Mouse (Mus musculus): ENCODE data around the gene Katna1. TPM values are rescaled to one million over a fixed set of nuclear protein-coding genes. Genes with fewer than 3 reads are reported as not detected.
"Not testable (repeated sequence)": the region's sequence is repeated elsewhere in the genome, so short reads cannot be mapped to it uniquely, and the experiment has no call there.

Katna1 gene
- polyA plus RNA-seq, 1 experiment from 2014 or later = 55.5 TPM

- no peak for ATAC-seq (ENCODE audit: low read depth)
- 89% methylated on average over 13 of the region's 13 CpGs for WGBS
- Histone ChIP-seq H3K4me1 (replicated peaks; ENCODE audit: control insufficient read depth, insufficient read depth, low read length) (no peaks in the 10 kb centered on the region), H3K4me2 (ENCODE audit: low read depth, low read length) (no peak overlapping the region), H3K9me3 (ENCODE audit: control insufficient read depth, low read length) (no peaks in the 10 kb centered on the region), H3K36me3 (ENCODE audit: control insufficient read depth, insufficient read depth, low read length) (peaks cover 29% of the 10 kb centered on the region), H3K4me3 (ENCODE audit: low read length) (no peak overlapping the region), H3K9ac (ENCODE audit: low read length) (no peak overlapping the region), H3K27me3 (ENCODE audit: control insufficient read depth, insufficient read depth, low read depth, low read length) (no peaks in the 10 kb centered on the region), H3K27ac (ENCODE audit: low read length) (no peak overlapping the region)
Measured at GRCm38 (mm10) chr10:7712506-7712905, 13.3 kb upstream of the Katna1 start.

GRCm38 (mm10) chr10:7715056-7715455 is 10.7 kb upstream of the Katna1 start:
- Histone ChIP-seq H3K4me3 (ENCODE audit: low read length) (no peak overlapping the region), H3K4me1 (replicated peaks; ENCODE audit: control insufficient read depth, insufficient read depth, low read length) (no peaks in the 10 kb centered on the region), H3K27me3 (ENCODE audit: control insufficient read depth, insufficient read depth, low read depth, low read length) (no peaks in the 10 kb centered on the region), H3K9me3 (ENCODE audit: control insufficient read depth, low read length) (no peaks in the 10 kb centered on the region), H3K36me3 (ENCODE audit: control insufficient read depth, insufficient read depth, low read length) (peaks cover 19% of the 10 kb centered on the region), H3K9ac (ENCODE audit: low read length) (no peak overlapping the region), H3K4me2 (ENCODE audit: low read depth, low read length) (no peak overlapping the region), H3K27ac (ENCODE audit: low read length) (no peak overlapping the region)
- WGBS = 69% methylated on average over 7 of the region's 7 CpGs
- ATAC-seq (ENCODE audit: low read depth) = no peak

GRCm38 (mm10) chr10:7726501-7726812 is 657 bp downstream of the Katna1 start:
- no peaks in the 10 kb centered on the region for H3K27me3 ChIP-seq (ENCODE audit: control insufficient read depth, insufficient read depth, low read depth, low read length)
- no peak for ATAC-seq (ENCODE audit: low read depth)
- H3K9me3 ChIP-seq (ENCODE audit: control insufficient read depth, low read length) = no peaks in the 10 kb centered on the region
- peak overlapping the region; percentile 72 for H3K9ac ChIP-seq (ENCODE audit: low read length)
- H3K4me3 ChIP-seq (ENCODE audit: low read length) = peak overlapping the region; percentile 68
- no peaks in the 10 kb centered on the region for H3K36me3 ChIP-seq (ENCODE audit: control insufficient read depth, insufficient read depth, low read length)
- H3K4me1 ChIP-seq (replicated peaks; ENCODE audit: control insufficient read depth, insufficient read depth, low read length) = peaks cover 2% of the 10 kb centered on the region; the same call in 1 of the 2 replicates
- WGBS = 0% methylated on average over 8 of the region's 8 CpGs
- H3K27ac ChIP-seq (ENCODE audit: low read length) = no peak overlapping the region; the same call in 1 of the 2 replicates
- peak overlapping the region; percentile 77 for H3K4me2 ChIP-seq (ENCODE audit: low read depth, low read length)

DNA sequence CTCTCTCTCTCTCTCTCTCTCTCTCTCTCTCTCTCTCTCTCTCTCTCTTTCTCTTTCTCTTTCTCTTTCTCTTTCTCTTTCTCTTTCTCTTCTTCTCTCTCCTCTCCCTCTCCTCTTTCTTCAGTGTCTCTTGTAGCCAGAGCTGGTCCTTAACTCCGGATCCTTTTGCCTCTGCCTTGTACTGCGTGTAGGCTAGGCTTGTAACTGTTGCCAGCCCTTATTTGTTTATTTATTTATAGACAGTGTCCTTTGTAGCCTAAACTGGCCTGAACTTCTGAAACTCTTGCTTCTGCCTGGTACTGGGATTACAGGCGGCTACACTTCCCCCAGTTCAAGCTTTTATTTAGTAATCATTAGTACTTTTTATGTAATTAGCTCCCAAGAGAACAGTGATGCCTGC is 1.2 kb downstream of the Katna1 start:
- Histone ChIP-seq H3K27me3 (ENCODE audit: control insufficient read depth, insufficient read depth, low read depth, low read length) (no peaks in the 10 kb centered on the region), H3K9ac (ENCODE audit: low read length) (peak overlapping the region; percentile 50; the same call in 1 of the 2 replicates), H3K27ac (ENCODE audit: low read length) (no peak overlapping the region), H3K4me1 (replicated peaks; ENCODE audit: control insufficient read depth, insufficient read depth, low read length) (peaks cover 2% of the 10 kb centered on the region; the same call in 1 of the 2 replicates), H3K36me3 (ENCODE audit: control insufficient read depth, insufficient read depth, low read length) (no peaks in the 10 kb centered on the region), H3K4me3 (ENCODE audit: low read length) (peak overlapping the region; percentile 68), H3K9me3 (ENCODE audit: control insufficient read depth, low read length) (no peaks in the 10 kb centered on the region), H3K4me2 (ENCODE audit: low read depth, low read length) (peak overlapping the region; percentile 77)
- 15% methylated on average over 3 of the region's 3 CpGs for WGBS
- ATAC-seq (ENCODE audit: low read depth) = no peak

- H3K4me1 ChIP-seq (replicated peaks; ENCODE audit: control insufficient read depth, insufficient read depth, low read length) = peaks cover 3% of the 10 kb centered on the region; the same call in 1 of the 2 replicates
- H3K4me2 ChIP-seq (ENCODE audit: low read depth, low read length) = no peak overlapping the region
- no peak overlapping the region for H3K4me3 ChIP-seq (ENCODE audit: low read length)
- no peak overlapping the region for H3K9ac ChIP-seq (ENCODE audit: low read length)
- H3K9me3 ChIP-seq (ENCODE audit: control insufficient read depth, low read length) = no peaks in the 10 kb centered on the region
- no peak overlapping the region for H3K27ac ChIP-seq (ENCODE audit: low read length)
- ATAC-seq (ENCODE audit: low read depth) = no peak
- H3K36me3 ChIP-seq (ENCODE audit: control insufficient read depth, insufficient read depth, low read length) = no peaks in the 10 kb centered on the region
- H3K27me3 ChIP-seq (ENCODE audit: control insufficient read depth, insufficient read depth, low read depth, low read length) = no peaks in the 10 kb centered on the region
Measured at GRCm38 (mm10) chr10:7731582-7731981, 5.8 kb downstream of the Katna1 start.

DNA sequence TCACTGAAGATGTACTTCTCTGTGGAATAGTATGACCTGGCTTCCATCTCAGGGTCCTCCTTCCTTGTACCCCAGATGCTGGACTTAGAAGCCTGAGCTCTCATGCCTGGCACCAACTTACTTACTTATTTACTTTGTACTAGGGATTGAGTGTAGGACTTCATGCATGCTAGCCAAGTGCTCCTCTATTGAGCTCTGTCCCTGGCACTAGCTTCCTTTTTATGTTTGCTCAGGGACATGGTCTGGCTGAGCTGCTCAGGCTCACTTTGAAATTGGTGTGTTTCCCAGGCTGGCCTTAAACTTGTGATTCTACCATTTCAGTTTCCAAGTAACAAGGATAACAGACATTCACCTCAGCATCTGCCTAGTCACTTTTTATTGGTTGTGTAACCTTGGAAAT is 11.3 kb downstream of the Katna1 start:
- Histone ChIP-seq H3K9ac (ENCODE audit: low read length) (no peak overlapping the region), H3K4me2 (ENCODE audit: low read depth, low read length) (no peak overlapping the region), H3K9me3 (ENCODE audit: control insufficient read depth, low read length) (no peaks in the 10 kb centered on the region), H3K27ac (ENCODE audit: low read length) (no peak overlapping the region), H3K4me1 (replicated peaks; ENCODE audit: control insufficient read depth, insufficient read depth, low read length) (peaks cover 8% of the 10 kb centered on the region; the same call in 1 of the 2 replicates), H3K4me3 (ENCODE audit: low read length) (no peak overlapping the region), H3K36me3 (ENCODE audit: control insufficient read depth, insufficient read depth, low read length) (peaks cover 3% of the 10 kb centered on the region; the same call in 1 of the 2 replicates), H3K27me3 (ENCODE audit: control insufficient read depth, insufficient read depth, low read depth, low read length) (no peaks in the 10 kb centered on the region)
- peak; percentile 71; the same call in 1 of the 2 replicates for ATAC-seq (ENCODE audit: low read depth)

- peaks cover 8% of the 10 kb centered on the region; the same call in 1 of the 2 replicates for H3K4me1 ChIP-seq (replicated peaks; ENCODE audit: control insufficient read depth, insufficient read depth, low read length)
- H3K27ac ChIP-seq (ENCODE audit: low read length) = no peak overlapping the region
- WGBS = 72% methylated on average over 3 of the region's 3 CpGs
- H3K27me3 ChIP-seq (ENCODE audit: control insufficient read depth, insufficient read depth, low read depth, low read length) = no peaks in the 10 kb centered on the region
- ATAC-seq (ENCODE audit: low read depth) = no peak
- no peak overlapping the region for H3K4me2 ChIP-seq (ENCODE audit: low read depth, low read length)
- H3K36me3 ChIP-seq (ENCODE audit: control insufficient read depth, insufficient read depth, low read length) = peaks cover 5% of the 10 kb centered on the region
- H3K4me3 ChIP-seq (ENCODE audit: low read length) = no peak overlapping the region
- no peak overlapping the region for H3K9ac ChIP-seq (ENCODE audit: low read length)
- no peaks in the 10 kb centered on the region for H3K9me3 ChIP-seq (ENCODE audit: control insufficient read depth, low read length)
Measured at GRCm38 (mm10) chr10:7737914-7738313, 12.1 kb downstream of the Katna1 start.

- H3K27ac ChIP-seq (ENCODE audit: low read length); ATAC-seq (ENCODE audit: low read depth); H3K4me2 ChIP-seq (ENCODE audit: low read depth, low read length); H3K9me3 ChIP-seq (ENCODE audit: control insufficient read depth, low read length); H3K27me3 ChIP-seq (ENCODE audit: control insufficient read depth, insufficient read depth, low read depth, low read length); H3K9ac ChIP-seq (ENCODE audit: low read length); H3K4me1 ChIP-seq (replicated peaks; ENCODE audit: control insufficient read depth, insufficient read depth, low read length); H3K4me3 ChIP-seq (ENCODE audit: low read length): not testable (repeated sequence)
- peaks cover 22% of the 10 kb centered on the region for H3K36me3 ChIP-seq (ENCODE audit: control insufficient read depth, insufficient read depth, low read length)
- 95% methylated on average over 6 of the region's 6 CpGs for WGBS
Measured at GRCm38 (mm10) chr10:7745528-7745927, 19.7 kb downstream of the Katna1 start.

DNA sequence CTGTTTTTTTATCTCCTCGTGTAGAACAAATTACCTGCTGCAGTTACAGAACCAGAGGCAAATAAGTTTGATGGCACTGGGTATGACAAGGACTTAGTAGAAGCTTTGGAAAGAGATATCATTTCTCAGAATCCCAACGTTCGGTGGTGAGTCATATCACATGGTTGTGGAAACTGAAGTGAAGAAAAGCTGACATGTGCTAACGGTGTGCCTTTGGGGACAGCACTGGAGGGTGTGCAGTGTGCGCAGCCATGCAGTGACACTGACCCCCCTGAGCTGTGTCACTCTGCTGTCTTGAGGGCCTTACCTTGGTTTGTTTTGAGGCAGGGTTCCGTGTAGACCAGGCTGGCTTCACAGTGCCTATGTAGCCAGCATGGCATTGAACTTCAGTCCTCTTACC is 23.0 kb downstream of the Katna1 start:
- WGBS = 87% methylated on average over 6 of the region's 6 CpGs
- no peak overlapping the region for H3K9ac ChIP-seq (ENCODE audit: low read length)
- no peak overlapping the region for H3K27ac ChIP-seq (ENCODE audit: low read length)
- no peaks in the 10 kb centered on the region for H3K4me1 ChIP-seq (replicated peaks; ENCODE audit: control insufficient read depth, insufficient read depth, low read length)
- H3K9me3 ChIP-seq (ENCODE audit: control insufficient read depth, low read length) = no peaks in the 10 kb centered on the region
- no peak for ATAC-seq (ENCODE audit: low read depth)
- H3K4me3 ChIP-seq (ENCODE audit: low read length) = no peak overlapping the region
- H3K4me2 ChIP-seq (ENCODE audit: low read depth, low read length) = no peak overlapping the region
- peaks cover 20% of the 10 kb centered on the region for H3K36me3 ChIP-seq (ENCODE audit: control insufficient read depth, insufficient read depth, low read length)
- H3K27me3 ChIP-seq (ENCODE audit: control insufficient read depth, insufficient read depth, low read depth, low read length) = no peaks in the 10 kb centered on the region

DNA sequence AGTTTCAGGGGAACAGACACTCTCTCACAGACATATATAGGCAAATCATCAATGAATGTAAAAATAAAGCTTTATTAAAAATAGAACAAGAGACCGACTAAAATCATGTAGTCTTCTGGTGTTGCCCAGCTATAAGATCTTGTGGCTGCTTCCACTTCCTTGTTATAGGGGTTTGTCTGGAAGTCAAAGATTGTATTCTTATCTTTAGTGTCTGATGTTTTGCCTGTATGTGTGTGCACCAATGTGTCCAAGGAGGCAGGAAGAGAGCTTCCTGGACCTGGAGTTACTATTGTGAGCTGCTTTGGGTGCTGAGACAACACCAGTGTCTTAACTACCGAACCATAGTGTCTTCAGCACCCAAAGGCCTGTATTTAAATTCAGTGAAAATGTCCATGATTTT is 31.7 kb downstream of the Katna1 start:
- peaks cover 14% of the 10 kb centered on the region for H3K36me3 ChIP-seq (ENCODE audit: control insufficient read depth, insufficient read depth, low read length)
- no peak for ATAC-seq (ENCODE audit: low read depth)

More for the DNA sequence above, 31.7 kb downstream of the Katna1 start:
- Histone ChIP-seq H3K4me3 (ENCODE audit: low read length) (no peak overlapping the region), H3K27ac (ENCODE audit: low read length) (no peak overlapping the region), H3K9ac (ENCODE audit: low read length) (no peak overlapping the region), H3K4me1 (replicated peaks; ENCODE audit: control insufficient read depth, insufficient read depth, low read length) (no peaks in the 10 kb centered on the region), H3K27me3 (ENCODE audit: control insufficient read depth, insufficient read depth, low read depth, low read length) (no peaks in the 10 kb centered on the region), H3K9me3 (ENCODE audit: control insufficient read depth, low read length) (no peaks in the 10 kb centered on the region), H3K4me2 (ENCODE audit: low read depth, low read length) (no peak overlapping the region)
- WGBS = 86% methylated on average over 2 of the region's 2 CpGs
